Mouse (Mus musculus) heart, embryonic 13.5 days (tissue): ENCODE results near the gene Capns1. TPM values are rescaled to one million over a fixed set of nuclear protein-coding genes. Genes with fewer than 3 reads are reported as not detected.
A peak's percentile ranks its signal among the peaks of the same experiment; 100 is the strongest.

ENCODE experiments used
- ATAC-seq: fragments of 200-750 bp; cut with Nextera tagmentation; 2 replicates; pipeline ENCODE4 v1.8.0; 2017; ENCODE audit warnings: moderate TSS enrichment; ENCODE audit not compliant: insufficient number of reproducible peaks, low FRiP score, low TSS enrichment; ENCODE audit errors: extremely low read depth
- H3K27ac ChIP-seq: fragments of 300-500 bp; sonication (generic); replicated peaks from 2 replicates; pipeline ENCODE4 v1.5.1; 2015; ENCODE audit warnings: moderate library complexity, mild to moderate bottlenecking, inconsistent platforms
- H3K27me3 ChIP-seq: fragments of 300-500 bp; sonication (generic); replicated peaks from 2 replicates; pipeline ENCODE4 v1.6.1; 2015; ENCODE audit warnings: mild to moderate bottlenecking, inconsistent platforms
- H3K36me3 ChIP-seq: fragments of 300-500 bp; sonication (generic); 2 replicates; pipeline ENCODE4 v1.6.1; 2015; ENCODE audit warnings: mild to moderate bottlenecking, inconsistent platforms
- H3K4me1 ChIP-seq: fragments of 300-500 bp; sonication (generic); 2 replicates; pipeline ENCODE4 v1.6.1; 2015; ENCODE audit warnings: inconsistent platforms
- H3K4me2 ChIP-seq: fragments of 300-500 bp; sonication (generic); 2 replicates; pipeline ENCODE4 v1.6.1; 2015; ENCODE audit warnings: inconsistent platforms, mild to moderate bottlenecking, moderate library complexity
- H3K4me3 ChIP-seq: fragments of 300-500 bp; sonication (generic); 2 replicates; pipeline ENCODE4 v1.5.1; 2015; ENCODE audit warnings: moderate library complexity, mild to moderate bottlenecking, inconsistent platforms
- H3K9ac ChIP-seq: fragments of 300-500 bp; sonication (generic); 2 replicates; pipeline ENCODE4 v1.6.1; 2015; ENCODE audit warnings: inconsistent platforms, mild to moderate bottlenecking, moderate library complexity
- H3K9me3 ChIP-seq: fragments of 300-500 bp; sonication (generic); 2 replicates; pipeline ENCODE4 v1.6.1; 2016; ENCODE audit warnings: inconsistent platforms
- WGBS: fragments of 180-500 bp; shearing (Covaris S2); methylation state at CpG from one replicate; pipeline ENCODE4 v1.1.7; 2015; ENCODE audit warnings: mixed read lengths; 5-methylcytosine and 5-hydroxymethylcytosine counted together
- polyA plus RNA-seq: library from polyadenylated mRNA; unstranded; fragments of >200 nt; fragmentation: Nextera tagmentation; extraction: Ambion mirVana; gene quantifications from 2 replicates; pipeline ENCODE4 v1.2.1, GENCODE M21; 2015

The Capns1 gene
- polyA plus RNA-seq, 1 experiment from 2014 or later = 81.8 TPM

- Histone ChIP-seq H3K27ac (peak within 1 kb of the TSS; percentile 88), H3K4me2 (peak within 1 kb of the TSS; percentile 76), H3K4me3 (peak within 1 kb of the TSS; percentile 69), H3K9me3 (peaks cover 11% of the 10 kb centered on the region; the same call in 1 of the 2 replicates), H3K27me3 (no peaks in the 10 kb centered on the region), H3K4me1 (peaks cover 28% of the 10 kb centered on the region), H3K9ac (peak within 1 kb of the TSS; percentile 92), H3K36me3 (peaks cover 37% of the 10 kb centered on the region)
- peak; percentile 94 for ATAC-seq
- under 1% methylated on average over 36 of the region's 36 CpGs for WGBS
Observed at GRCm38 (mm10) chr7:30169583-30170282, 28.9 kb downstream of the Capns1 start, which contains the start of gene Zfp146. TSS of gene Zfp146 (minus strand) at chr7:30169750.

DNA sequence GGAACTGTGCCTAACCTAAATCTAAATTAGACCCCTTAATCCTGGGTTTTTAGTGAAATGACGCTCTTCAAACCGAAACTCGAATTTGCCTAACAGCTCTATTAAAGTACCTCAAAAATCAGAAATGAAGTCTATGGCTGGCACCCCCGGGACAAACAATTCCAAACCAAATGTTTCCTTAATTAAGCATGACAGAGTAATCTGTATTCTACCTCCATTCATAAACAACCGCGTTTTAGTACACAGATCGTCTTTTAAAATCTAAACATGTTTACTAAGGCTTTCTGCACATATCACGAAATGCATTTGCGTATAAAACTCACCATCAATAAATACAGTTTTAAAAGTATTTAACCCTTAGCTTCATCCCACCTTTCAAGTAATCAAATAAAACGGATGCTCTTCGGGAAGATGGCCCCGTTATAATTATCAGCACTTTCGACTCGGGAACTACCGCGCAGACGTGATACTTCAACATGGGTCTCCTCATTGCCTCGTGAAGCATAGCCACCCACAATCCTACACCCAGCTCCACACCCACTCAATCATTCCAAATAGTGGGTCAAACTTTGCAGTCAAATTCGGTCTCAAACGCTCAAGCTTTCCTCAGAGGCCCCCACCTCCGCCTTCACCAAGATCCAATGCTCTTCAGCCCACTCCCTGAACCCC, 29.6 kb downstream of the Capns1 start:
- H3K27me3 ChIP-seq = no peaks in the 10 kb centered on the region
- peak overlapping the region; percentile 88 for H3K27ac ChIP-seq
- H3K9ac ChIP-seq = peak overlapping the region; percentile 92
- peak overlapping the region; percentile 76 for H3K4me2 ChIP-seq
- H3K9me3 ChIP-seq = peaks cover 13% of the 10 kb centered on the region; the same call in 1 of the 2 replicates
- H3K4me3 ChIP-seq = peak overlapping the region; percentile 69
- peaks cover 42% of the 10 kb centered on the region for H3K36me3 ChIP-seq
- ATAC-seq = no peak
- 2% methylated on average over 21 of the region's 21 CpGs for WGBS
- peaks cover 28% of the 10 kb centered on the region for H3K4me1 ChIP-seq

DNA sequence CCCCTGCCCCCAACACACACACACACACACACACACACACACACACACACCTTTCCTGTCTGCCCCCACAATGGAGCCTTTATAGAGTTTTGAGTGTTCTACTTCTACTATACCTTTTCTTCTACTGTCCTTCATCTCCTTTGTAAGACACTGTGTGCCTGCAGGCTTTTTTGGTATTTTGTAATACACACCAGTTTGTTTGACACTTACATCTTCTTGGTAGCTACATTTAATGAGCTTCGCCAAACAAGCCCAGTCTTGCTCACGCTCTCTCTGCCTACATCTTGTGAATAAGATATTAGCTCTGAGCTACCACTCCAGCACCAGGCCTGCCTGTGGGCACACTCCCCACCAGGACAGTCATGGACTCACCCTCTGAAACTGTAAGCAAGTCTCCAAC, 33.9 kb downstream of the Capns1 start:
- Histone ChIP-seq H3K27ac (no peak overlapping the region), H3K4me3 (no peak overlapping the region), H3K4me2 (no peak overlapping the region), H3K27me3 (no peaks in the 10 kb centered on the region), H3K36me3 (peaks cover 76% of the 10 kb centered on the region), H3K9me3 (peaks cover 53% of the 10 kb centered on the region), H3K4me1 (peaks cover 19% of the 10 kb centered on the region), H3K9ac (no peak overlapping the region)
- 95% methylated on average over 2 of the region's 2 CpGs for WGBS
- ATAC-seq = no peak

- no peak overlapping the region for H3K4me3 ChIP-seq
- WGBS = 91% methylated on average over 5 of the region's 5 CpGs
- peaks cover 93% of the 10 kb centered on the region for H3K36me3 ChIP-seq
- H3K4me1 ChIP-seq = peaks cover 13% of the 10 kb centered on the region
- H3K27me3 ChIP-seq = no peaks in the 10 kb centered on the region
- no peak for ATAC-seq
- no peak overlapping the region for H3K9ac ChIP-seq
- no peak overlapping the region for H3K27ac ChIP-seq
- peaks cover 68% of the 10 kb centered on the region for H3K9me3 ChIP-seq
- no peak overlapping the region for H3K4me2 ChIP-seq
Observed at GRCm38 (mm10) chr7:30163113-30163512, 35.5 kb downstream of the Capns1 start.

GRCm38 (mm10) chr7:30155507-30155906, 43.1 kb downstream of the Capns1 start:
- H3K4me2 ChIP-seq = no peak overlapping the region
- no peaks in the 10 kb centered on the region for H3K27me3 ChIP-seq
- H3K4me1 ChIP-seq = no peaks in the 10 kb centered on the region
- H3K9me3 ChIP-seq = peaks cover 93% of the 10 kb centered on the region
- 94% methylated on average over 3 of the region's 3 CpGs for WGBS
- ATAC-seq = no peak
- H3K4me3 ChIP-seq = no peak overlapping the region
- H3K36me3 ChIP-seq = peaks cover 97% of the 10 kb centered on the region
- no peak overlapping the region for H3K9ac ChIP-seq
- no peak overlapping the region for H3K27ac ChIP-seq

DNA sequence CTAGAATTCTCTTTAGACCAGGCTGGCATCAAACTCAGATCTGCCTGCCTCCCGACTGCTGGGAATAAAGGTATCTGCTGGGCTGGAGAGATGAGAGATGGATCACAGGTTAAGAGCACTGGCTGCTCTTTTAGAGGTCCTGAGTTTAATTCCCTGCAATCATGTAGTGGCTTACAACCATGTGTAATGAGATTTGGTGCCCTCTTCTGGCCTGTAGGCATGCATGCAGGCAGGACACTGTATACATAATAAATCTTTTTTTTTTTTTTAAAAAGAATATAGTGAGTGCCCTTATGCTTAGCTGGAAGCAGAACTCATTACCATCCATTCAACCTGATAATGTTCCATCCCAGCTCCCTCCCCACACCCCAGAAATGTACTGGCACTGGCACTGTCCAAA, 44.6 kb downstream of the Capns1 start:
- Histone ChIP-seq H3K9ac (no peak overlapping the region), H3K4me2 (no peak overlapping the region), H3K36me3 (peaks cover 98% of the 10 kb centered on the region), H3K27me3 (no peaks in the 10 kb centered on the region), H3K27ac (no peak overlapping the region), H3K4me3 (no peak overlapping the region), H3K9me3 (peaks cover 97% of the 10 kb centered on the region), H3K4me1 (no peaks in the 10 kb centered on the region)
- ATAC-seq = no peak
- 94% methylated on average over 1 of the region's 1 CpGs for WGBS

DNA sequence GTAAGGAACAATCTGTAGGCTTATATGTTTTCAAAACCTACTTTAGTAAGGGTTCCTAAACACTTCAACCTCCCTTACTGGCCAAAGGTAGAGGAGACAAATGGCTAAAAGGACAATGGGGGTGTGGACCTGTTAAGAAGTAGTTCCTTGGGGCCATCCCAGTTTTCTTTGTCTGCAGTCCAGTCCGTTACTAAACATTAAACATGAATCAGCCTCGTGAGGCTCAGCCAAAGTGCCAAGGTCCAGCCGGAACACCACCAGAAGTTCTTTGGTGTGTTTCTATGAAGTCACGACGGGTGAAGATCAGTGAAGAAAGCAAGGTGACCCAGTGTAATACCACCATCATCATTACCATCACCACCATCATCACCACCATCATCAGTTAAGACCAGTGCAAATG, 51.6 kb downstream of the Capns1 start:
- WGBS = 90% methylated on average over 5 of the region's 5 CpGs
- H3K27ac ChIP-seq = no peak overlapping the region
- H3K4me2 ChIP-seq = no peak overlapping the region
- H3K9ac ChIP-seq = no peak overlapping the region
- no peak for ATAC-seq
- peaks cover 65% of the 10 kb centered on the region for H3K36me3 ChIP-seq
- H3K4me1 ChIP-seq = no peaks in the 10 kb centered on the region
- no peak overlapping the region for H3K4me3 ChIP-seq
- peaks cover 51% of the 10 kb centered on the region for H3K9me3 ChIP-seq
- no peaks in the 10 kb centered on the region for H3K27me3 ChIP-seq

DNA sequence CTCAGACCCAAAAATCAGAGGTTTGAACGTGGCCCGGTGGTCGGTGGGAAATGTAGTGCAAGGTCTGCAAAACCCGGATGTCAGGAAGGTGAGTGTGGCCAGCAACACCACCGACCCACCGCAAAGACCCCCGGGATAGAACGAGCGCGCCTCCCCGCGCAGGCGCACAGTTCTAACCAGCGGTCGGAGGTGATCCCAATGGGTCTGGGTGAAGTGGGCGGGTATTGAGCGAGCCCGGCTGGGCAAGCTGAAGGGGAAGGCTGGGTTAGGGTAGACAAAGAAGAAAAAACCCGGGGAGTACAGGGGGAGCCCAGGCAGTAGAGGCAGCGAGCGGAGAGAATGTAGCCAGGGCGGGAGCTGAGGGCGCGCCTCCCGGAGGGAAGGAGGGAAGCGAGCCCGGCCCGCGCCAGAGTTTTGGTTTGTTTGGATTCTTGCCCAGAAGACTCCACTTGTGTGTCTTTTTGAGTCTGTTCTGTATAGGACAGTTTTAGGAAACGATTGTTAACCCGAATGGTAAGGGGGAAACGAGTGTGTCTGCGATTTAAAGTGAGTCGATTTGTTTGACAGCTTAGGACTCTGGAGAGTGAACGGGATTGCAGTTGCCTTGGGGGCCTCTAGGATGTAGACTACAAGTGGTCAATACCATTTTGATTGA, 54.9 kb downstream of the Capns1 start:
- Histone ChIP-seq H3K27me3 (no peaks in the 10 kb centered on the region), H3K9me3 (peaks cover 18% of the 10 kb centered on the region; the same call in 1 of the 2 replicates), H3K36me3 (peaks cover 58% of the 10 kb centered on the region), H3K4me3 (peak overlapping the region; percentile 71), H3K4me1 (no peaks in the 10 kb centered on the region), H3K9ac (peak overlapping the region; percentile 89), H3K27ac (peak overlapping the region; percentile 83), H3K4me2 (peak overlapping the region; percentile 75)
- WGBS = 3% methylated on average over 35 of the region's 35 CpGs
- peak; percentile 81 for ATAC-seq

GRCm38 (mm10) chr7:30143170-30143554, 55.4 kb downstream of the Capns1 start:
- Histone ChIP-seq H3K27ac (peak overlapping the region; percentile 29; the same call in 1 of the 2 replicates), H3K4me3 (peak overlapping the region; percentile 71), H3K36me3 (peaks cover 58% of the 10 kb centered on the region), H3K4me2 (peak overlapping the region; percentile 75), H3K9me3 (peaks cover 14% of the 10 kb centered on the region; the same call in 1 of the 2 replicates), H3K4me1 (no peaks in the 10 kb centered on the region), H3K27me3 (no peaks in the 10 kb centered on the region), H3K9ac (peak overlapping the region; percentile 89)
- WGBS = 17% methylated on average over 8 of the region's 8 CpGs
- no peak for ATAC-seq
